Mouse (Mus musculus): Measurements from ENCODE around the gene Gm20458. TPM values are rescaled to one million over a fixed set of nuclear protein-coding genes. Genes with fewer than 3 reads are reported as not detected.

Gene Gm20458
- total RNA-seq, 2 experiments from 2014 or later = 0.48 to 3.0 TPM

DNA sequence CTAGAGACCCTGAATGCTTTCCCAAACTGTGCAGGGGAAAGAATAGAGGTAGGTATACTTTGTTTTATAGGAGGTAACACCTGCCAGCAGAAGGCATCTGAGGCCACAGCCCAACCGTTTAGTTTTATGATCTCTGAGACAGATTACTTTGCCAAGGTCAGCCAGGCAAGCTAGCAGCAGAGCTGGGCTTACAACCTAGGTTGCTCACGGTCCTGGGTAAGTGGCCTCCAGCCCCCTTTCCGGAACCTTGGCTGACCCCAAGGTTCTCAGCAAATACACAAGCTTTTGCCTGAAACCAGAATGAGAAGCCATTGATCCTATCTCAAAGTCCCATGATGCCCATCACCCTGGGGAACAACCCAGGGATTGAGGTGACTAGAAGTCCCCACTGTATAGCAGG lies 26.1 kb upstream of the Gm20458 start:
- DNase-seq (ENCODE audit: low spot score in 2 of 2) = no peak

GRCm38 (mm10) chr2:164435216-164436090 lies 25.3 kb upstream of the Gm20458 start:
- DNase-seq (ENCODE audit: low spot score in 2 of 2) = no peak

- DNase-seq (ENCODE audit: low spot score in 2 of 2) = no peak
Measured at GRCm38 (mm10) chr2:164436215-164436913, 24.4 kb upstream of the Gm20458 start.

DNA sequence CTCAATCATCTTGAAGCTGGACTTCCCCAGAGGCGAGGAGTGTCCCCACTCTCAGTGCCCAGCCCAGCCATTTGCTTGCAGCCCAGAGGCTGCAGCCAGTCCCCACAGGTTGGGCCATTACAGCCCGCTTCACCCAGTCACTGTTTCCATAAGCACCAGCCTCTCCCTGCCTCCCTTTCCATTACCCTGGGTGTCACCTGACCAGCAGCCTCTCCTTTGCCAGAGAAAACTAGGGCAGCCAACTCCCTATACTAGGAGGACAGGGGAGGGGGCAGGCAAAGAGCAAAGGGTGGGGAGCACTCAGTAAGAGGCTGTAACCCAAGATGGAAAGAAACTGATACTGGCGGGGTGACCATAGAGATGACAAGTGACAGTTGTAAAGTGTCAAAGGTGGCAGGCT lies 23.8 kb upstream of the Gm20458 start:
- no peak for DNase-seq (ENCODE audit: low spot score in 2 of 2)

- DNase-seq (ENCODE audit: low spot score in 2 of 2) = no peak
Measured at GRCm38 (mm10) chr2:164437710-164438109, 23.1 kb upstream of the Gm20458 start.

DNA sequence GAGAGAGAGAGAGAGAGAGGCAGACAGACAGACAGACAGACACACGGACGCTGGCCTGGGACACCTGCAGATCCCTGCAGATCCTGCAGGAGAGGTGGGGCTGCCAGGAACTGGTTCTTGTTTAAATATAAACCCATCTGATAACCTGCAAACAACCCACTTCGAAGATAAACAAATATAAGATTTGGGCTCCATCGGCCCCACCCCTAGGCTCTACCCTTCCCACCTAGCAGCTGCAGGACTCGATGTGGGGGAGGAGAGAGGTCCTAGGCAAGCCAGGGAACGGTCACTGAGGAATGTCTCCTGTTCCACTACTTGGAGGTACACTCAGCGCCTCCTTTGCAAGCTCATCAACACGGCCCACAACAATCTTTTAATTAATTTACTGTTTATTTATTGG lies 22.5 kb upstream of the Gm20458 start:
- DNase-seq (ENCODE audit: low spot score in 2 of 2) = no peak

- DNase-seq (ENCODE audit: low spot score in 2 of 2) = no peak
Measured at GRCm38 (mm10) chr2:164439001-164439421, 21.8 kb upstream of the Gm20458 start.

DNA sequence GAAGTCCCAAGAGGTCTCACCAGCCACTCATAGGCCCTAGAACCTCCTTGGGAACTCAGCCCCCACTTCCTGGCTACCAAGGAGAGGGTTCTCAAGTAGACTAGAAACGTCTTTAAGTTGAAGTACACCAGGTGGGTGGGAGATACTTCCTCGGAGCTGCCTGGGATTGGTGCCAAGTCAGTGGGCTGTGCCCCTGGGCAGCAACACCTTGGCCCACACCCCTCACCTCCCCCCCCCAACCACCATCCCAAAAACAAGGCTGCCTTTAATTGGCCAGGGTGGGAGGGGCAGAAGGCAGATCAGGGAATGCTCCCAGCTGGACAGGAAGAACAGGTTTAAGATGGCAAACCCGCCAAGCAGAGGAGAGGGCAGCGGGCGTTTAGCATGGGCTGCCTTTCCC lies 20.5 kb upstream of the Gm20458 start:
- no peak for DNase-seq (ENCODE audit: low spot score in 2 of 2)

- no peak for DNase-seq (ENCODE audit: low spot score in 2 of 2)
Measured at GRCm38 (mm10) chr2:164441155-164441554, 19.6 kb upstream of the Gm20458 start.

DNA sequence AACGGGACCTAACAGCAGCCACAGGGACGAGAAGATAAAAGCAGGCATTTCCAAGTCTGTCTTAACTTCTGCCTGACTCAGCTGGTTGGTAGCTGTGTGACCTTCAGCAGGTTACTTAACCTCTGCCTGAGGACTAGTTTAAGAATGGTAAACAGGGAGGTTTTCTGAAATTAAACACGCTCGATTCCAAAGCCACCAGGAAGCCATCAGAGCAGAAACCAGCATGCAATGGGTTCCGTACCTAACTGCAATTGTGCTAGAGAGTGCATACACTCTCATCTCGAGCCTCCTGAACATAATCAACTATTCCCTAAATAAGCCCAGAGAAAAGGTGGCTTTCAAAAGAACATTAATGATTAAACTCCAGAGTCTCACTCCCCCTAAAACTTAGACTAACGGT lies 19.0 kb upstream of the Gm20458 start:
- DNase-seq (ENCODE audit: low spot score in 2 of 2) = no peak

GRCm38 (mm10) chr2:164442315-164443050 lies 18.3 kb upstream of the Gm20458 start:
- no peak for DNase-seq (ENCODE audit: low spot score in 2 of 2)

DNA sequence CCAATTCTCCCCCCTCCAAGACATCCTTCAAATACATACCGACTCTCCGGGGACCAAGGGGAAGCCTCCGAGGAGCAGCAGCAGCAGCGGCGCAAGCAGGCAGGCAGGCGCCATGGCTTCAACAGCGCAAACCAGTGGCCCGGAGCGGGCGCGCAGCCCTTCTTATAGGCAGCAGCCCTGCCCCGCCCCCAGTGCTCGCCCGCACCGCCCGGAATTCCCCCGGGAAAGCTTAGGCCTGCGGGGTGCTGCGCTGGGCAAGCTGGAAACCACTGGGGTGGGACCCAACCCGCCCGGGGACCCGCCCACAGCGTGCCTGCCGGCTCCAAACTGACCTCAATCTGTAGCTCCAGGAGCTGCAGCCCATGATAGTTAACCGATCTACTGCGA lies 17.7 kb upstream of the Gm20458 start:
- peak; percentile 76 to 78 for DNase-seq (ENCODE audit: low spot score in 2 of 2)

DNA sequence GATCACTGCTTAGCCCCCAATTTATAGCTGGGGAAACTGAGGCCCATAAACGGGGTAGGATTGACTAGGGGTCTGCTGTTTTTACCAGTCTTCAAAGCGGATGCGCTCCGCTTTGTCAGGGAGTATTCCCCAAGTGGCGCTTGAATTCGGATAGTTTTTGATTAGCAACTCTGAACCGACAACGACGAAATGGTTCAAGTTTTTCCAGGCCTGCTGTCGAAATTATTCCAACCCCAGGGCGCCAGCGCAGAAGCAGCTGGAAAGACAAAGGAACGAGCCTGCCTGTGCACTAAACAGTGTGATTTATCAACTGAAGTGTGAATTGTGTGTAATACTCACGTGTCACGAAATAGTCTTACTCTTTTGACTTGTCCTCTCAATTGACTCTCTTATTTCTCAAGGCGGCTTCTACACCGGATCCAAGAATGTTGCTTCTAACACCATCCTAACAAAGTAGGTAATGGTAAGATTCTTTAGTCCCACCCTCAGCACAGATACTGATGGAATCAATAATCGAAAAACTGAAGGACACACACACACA lies 17.2 kb upstream of the Gm20458 start, which contains the start of gene Sdc4:
Sdc4 (minus strand) TSS at position 428 of the 541 bp plus-strand sequence.
- DNase-seq (ENCODE audit: low spot score in 2 of 2) = no peak

DNA sequence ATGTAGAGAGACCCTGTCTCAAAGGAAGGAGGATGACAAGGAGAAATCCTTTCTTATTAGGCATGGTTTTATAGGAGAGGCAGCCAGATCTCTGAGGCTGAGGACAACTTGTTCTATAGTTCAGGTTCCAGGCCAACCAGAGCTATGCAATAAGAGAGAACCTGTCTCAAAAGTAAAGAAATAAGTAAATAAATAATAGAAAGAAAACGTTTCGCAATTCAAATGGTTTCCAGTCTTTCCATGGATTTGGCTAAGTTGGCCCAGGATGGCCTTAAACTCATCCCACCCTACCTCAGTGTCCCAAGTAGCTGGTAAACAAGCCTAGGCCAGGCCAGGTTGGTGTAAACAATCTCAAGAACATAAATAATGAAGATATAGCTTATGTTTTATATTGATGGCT lies 16.1 kb upstream of the Gm20458 start:
- DNase-seq (ENCODE audit: low spot score in 2 of 2) = no peak

DNA sequence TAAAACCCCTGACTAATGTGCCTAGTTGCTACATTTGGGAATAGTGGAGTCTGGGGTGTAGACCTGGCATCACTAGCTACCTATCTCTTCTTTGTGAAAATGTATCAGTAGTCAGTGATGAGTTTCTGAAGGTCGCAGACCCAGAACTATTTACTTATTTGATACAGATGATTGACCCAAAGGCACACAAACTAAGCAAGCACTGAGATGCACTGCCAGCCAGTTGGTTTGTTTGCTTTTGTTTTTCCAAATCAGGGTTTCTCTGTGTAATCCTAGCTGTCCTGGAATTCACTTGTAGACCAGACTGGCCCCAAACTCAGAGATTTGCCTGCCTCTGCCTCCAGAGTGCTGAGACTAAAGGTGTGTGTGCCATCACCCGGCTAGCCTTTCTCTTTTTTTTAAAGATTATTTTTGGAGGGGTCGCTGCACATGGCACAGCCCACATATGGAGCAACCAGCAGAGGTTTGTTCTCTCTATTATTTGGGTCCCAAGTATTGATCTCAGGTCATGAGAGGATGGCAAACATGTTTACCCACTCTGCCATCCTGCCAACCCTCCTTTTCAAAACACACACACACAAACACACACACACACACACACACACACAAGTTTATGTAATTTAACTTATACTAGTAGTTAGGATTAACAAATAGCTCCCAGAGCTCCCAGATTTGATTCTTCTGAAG lies 15.2 kb upstream of the Gm20458 start:
- no peak for DNase-seq (ENCODE audit: low spot score in 2 of 2)

DNA sequence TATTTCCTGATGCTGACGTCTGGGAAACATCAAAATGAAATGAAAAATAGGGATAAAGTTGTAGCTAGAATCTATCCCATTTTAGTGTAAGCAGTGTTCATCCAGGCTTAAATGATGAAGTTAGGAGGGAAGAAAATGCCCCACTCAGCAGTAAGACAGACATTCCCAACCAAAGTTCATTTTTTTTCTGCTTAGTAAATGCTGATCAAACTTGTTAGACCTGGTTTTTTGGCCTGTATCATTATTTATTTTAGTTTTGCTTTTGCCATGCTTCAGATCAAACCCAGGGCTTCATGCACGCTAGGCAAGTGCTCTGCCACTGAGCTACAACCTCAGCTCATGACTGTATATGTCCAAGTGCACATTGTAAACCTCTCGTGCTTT lies 14.7 kb upstream of the Gm20458 start:
- no peak for DNase-seq (ENCODE audit: low spot score in 2 of 2)

GRCm38 (mm10) chr2:164448140-164448539 lies 12.6 kb upstream of the Gm20458 start:
- DNase-seq (ENCODE audit: low spot score in 2 of 2) = no peak

DNA sequence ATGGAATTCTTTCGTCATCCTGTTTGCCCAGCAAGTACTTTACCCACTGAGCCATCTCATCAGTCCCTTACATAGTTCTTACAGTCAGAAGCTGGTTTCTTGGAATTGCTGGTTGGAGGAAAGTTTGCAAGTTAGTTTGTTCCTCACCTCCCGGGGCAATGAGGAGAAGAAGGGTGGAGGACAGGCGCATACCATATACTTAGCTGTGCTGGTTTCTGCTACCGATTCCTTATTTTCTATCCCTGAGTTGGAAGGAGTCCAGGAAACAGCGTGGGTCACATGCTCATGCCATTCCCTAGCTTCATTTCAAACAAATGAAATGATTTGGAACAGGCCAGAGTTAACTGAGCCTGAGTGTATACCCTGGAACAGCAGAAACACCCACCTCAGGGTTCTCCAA lies 11.8 kb upstream of the Gm20458 start:
- no peak for DNase-seq (ENCODE audit: low spot score in 2 of 2)

DNA sequence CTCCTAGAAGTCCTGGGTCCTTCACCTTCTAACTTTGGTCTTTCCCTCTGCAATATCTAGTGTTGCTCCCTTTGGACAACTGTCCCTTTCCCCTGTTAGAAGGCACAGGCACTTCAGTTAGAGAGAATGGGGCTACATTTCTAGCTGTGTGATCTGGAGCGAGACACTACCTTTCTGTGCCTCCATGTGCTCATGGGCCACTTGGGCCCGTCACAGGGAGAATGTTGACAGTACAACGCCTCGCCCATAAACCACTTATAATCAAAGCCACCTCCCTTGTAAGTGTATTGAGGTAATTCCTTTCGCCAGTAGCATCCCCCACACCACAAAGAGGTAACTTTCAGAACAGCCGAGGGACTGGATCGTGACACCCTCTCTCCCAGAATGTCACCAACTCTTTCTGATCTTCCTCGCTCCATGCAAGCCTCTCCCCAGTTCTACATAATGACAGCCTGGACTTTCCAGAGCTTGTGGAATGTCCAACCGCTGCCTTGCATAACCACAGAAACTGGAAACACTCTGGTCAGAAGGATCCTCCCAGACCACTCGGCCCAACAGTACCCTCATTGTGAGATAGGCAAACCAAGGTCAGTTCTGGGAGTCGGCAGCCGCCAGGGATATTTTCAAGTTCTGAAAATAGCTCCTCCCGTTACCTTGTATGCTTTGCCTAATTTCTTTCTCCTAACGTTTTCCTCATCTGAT lies 11.3 kb upstream of the Gm20458 start:
- DNase-seq (ENCODE audit: low spot score in 2 of 2) = no peak

DNA sequence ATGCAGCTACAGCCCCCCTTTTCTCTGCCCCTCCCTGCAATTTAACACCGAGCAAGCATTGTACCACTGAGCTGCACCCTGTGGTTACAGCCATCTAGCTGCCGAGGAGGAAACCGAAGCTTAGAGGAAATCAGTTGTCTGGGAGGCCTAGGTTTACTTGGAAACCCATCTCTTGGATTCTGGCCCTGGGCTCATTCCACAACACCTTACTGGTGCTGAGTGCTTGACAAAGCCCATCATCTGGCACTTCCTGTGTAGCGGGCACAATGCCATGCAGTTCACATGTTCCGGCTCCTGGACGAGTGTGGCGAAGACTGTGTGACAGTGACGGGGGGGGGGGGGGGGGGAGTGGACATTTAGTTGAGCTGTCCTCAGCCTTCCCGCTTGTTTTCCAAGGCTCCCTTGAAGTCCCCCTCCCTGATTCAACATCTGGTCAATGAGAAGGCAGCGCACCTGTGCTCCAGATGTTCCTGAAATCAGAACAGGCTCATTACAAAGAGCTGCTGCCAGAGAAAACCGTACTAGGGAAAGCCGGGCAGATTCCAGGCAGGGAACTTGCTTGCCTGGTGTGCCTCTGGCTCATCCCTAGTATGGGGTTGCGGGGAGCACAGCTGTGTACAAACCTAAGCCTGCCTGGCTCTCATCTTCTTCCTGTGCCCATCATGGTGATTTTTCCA lies 8.6 kb upstream of the Gm20458 start:
- no peak for DNase-seq (ENCODE audit: low spot score in 2 of 2)
